Mouse (Mus musculus) heart, embryonic 15.5 days (tissue): ENCODE results near the gene Rubcnl. TPM values are rescaled to one million over a fixed set of nuclear protein-coding genes. Genes with fewer than 3 reads are reported as not detected.

ENCODE experiments used
- ATAC-seq: fragments of 200-750 bp; cut with Nextera tagmentation; replicated peaks from 2 replicates; pipeline ENCODE4 v1.8.0; 2017; ENCODE audit warnings: low read depth, moderate TSS enrichment; ENCODE audit not compliant: insufficient number of reproducible peaks, insufficient read depth, low FRiP score
- H3K27ac ChIP-seq: fragments of 300-500 bp; sonication (generic); 2 replicates; pipeline ENCODE4 v1.5.1; 2015; ENCODE audit warnings: mild to moderate bottlenecking, inconsistent platforms
- H3K27me3 ChIP-seq: fragments of 300-500 bp; sonication (generic); 2 replicates; pipeline ENCODE4 v1.6.1; 2015; ENCODE audit warnings: inconsistent platforms
- H3K36me3 ChIP-seq: fragments of 300-500 bp; sonication (generic); 2 replicates; pipeline ENCODE4 v1.6.1; 2015; ENCODE audit warnings: mild to moderate bottlenecking, inconsistent platforms
- H3K4me1 ChIP-seq: fragments of 300-500 bp; sonication (generic); replicated peaks from 2 replicates; pipeline ENCODE4 v1.6.1; 2015; ENCODE audit warnings: inconsistent platforms
- H3K4me2 ChIP-seq: fragments of 300-500 bp; sonication (generic); 2 replicates; pipeline ENCODE4 v1.6.1; 2015; ENCODE audit warnings: inconsistent platforms, mild to moderate bottlenecking, moderate library complexity
- H3K4me3 ChIP-seq: fragments of 300-500 bp; sonication (generic); 2 replicates; pipeline ENCODE4 v1.5.1; 2015; ENCODE audit warnings: mild to moderate bottlenecking, inconsistent platforms
- H3K9ac ChIP-seq: fragments of 300-500 bp; sonication (generic); 2 replicates; pipeline ENCODE4 v1.6.1; 2015; ENCODE audit warnings: mild to moderate bottlenecking, inconsistent platforms
- H3K9me3 ChIP-seq: fragments of 300-500 bp; sonication (generic); replicated peaks from 2 replicates; pipeline ENCODE4 v1.6.1; 2016; ENCODE audit warnings: inconsistent platforms
- WGBS: fragments of 180-500 bp; shearing (Covaris S2); methylation state at CpG from one replicate; pipeline ENCODE4 v1.1.7; 2015; ENCODE audit warnings: mixed read lengths; 5-methylcytosine and 5-hydroxymethylcytosine counted together
- polyA plus RNA-seq: library from polyadenylated mRNA; unstranded; fragments of >200 nt; fragmentation: Nextera tagmentation; extraction: Ambion mirVana; gene quantifications from 2 replicates; pipeline ENCODE4 v1.2.1, GENCODE M21; 2015

Gene Rubcnl
- polyA plus RNA-seq = 1.8 TPM in 2 replicates

- no peaks in the 10 kb centered on the region for H3K27me3 ChIP-seq
- H3K36me3 ChIP-seq = no peaks in the 10 kb centered on the region
- peak within 1 kb of the TSS; percentile 81 for H3K4me3 ChIP-seq
- H3K9ac ChIP-seq = peak within 1 kb of the TSS; percentile 74
- 1% methylated on average over 49 of the region's 49 CpGs for WGBS
- peaks cover 42% of the 10 kb centered on the region for H3K4me1 ChIP-seq
- H3K27ac ChIP-seq = peak within 1 kb of the TSS; percentile 49; the same call in 1 of the 2 replicates
- peak within 1 kb of the TSS; percentile 93 for H3K4me2 ChIP-seq
- no peaks in the 10 kb centered on the region for H3K9me3 ChIP-seq
- peak; percentile 67 for ATAC-seq
Measured at GRCm38 (mm10) chr14:75015856-75016714, at the start of gene Rubcnl. Gene Rubcnl (plus strand): TSS chr14:75016027.

GRCm38 (mm10) chr14:74972216-74972615, 43.6 kb upstream of the Rubcnl start:
- no peak for ATAC-seq
- Histone ChIP-seq H3K9me3 (no peaks in the 10 kb centered on the region), H3K27me3 (peaks cover 3% of the 10 kb centered on the region; the same call in 1 of the 2 replicates), H3K4me1 (peaks cover 23% of the 10 kb centered on the region), H3K36me3 (no peaks in the 10 kb centered on the region), H3K4me2 (no peak overlapping the region), H3K9ac (no peak overlapping the region), H3K27ac (no peak overlapping the region), H3K4me3 (no peak overlapping the region)
- WGBS = 32% methylated on average over 3 of the region's 3 CpGs

GRCm38 (mm10) chr14:74972687-74973086, 43.1 kb upstream of the Rubcnl start:
- Histone ChIP-seq H3K27ac (no peak overlapping the region), H3K27me3 (peaks cover 3% of the 10 kb centered on the region; the same call in 1 of the 2 replicates), H3K4me3 (no peak overlapping the region), H3K9me3 (no peaks in the 10 kb centered on the region), H3K9ac (no peak overlapping the region), H3K4me1 (peaks cover 23% of the 10 kb centered on the region), H3K4me2 (no peak overlapping the region), H3K36me3 (no peaks in the 10 kb centered on the region)
- no peak for ATAC-seq
- 65% methylated on average over 5 of the region's 5 CpGs for WGBS

GRCm38 (mm10) chr14:74974136-74974651, 41.6 kb upstream of the Rubcnl start:
- WGBS = 41% methylated on average over 10 of the region's 10 CpGs
- peak overlapping the region; percentile 38 for H3K27ac ChIP-seq
- peak; percentile 64; the same call in 1 of the 2 replicates for ATAC-seq
- no peak overlapping the region for H3K4me2 ChIP-seq
- peaks cover 6% of the 10 kb centered on the region for H3K27me3 ChIP-seq
- no peak overlapping the region for H3K4me3 ChIP-seq
- no peaks in the 10 kb centered on the region for H3K9me3 ChIP-seq
- peaks cover 23% of the 10 kb centered on the region for H3K4me1 ChIP-seq
- H3K36me3 ChIP-seq = no peaks in the 10 kb centered on the region
- no peak overlapping the region for H3K9ac ChIP-seq

- no peaks in the 10 kb centered on the region for H3K36me3 ChIP-seq
- H3K9ac ChIP-seq = no peak overlapping the region
- H3K4me3 ChIP-seq = no peak overlapping the region
- no peaks in the 10 kb centered on the region for H3K9me3 ChIP-seq
- H3K4me2 ChIP-seq = no peak overlapping the region
- H3K27me3 ChIP-seq = peaks cover 6% of the 10 kb centered on the region
- H3K4me1 ChIP-seq = peaks cover 23% of the 10 kb centered on the region
- WGBS = 73% methylated on average over 6 of the region's 6 CpGs
- H3K27ac ChIP-seq = no peak overlapping the region
- ATAC-seq = no peak
Measured at GRCm38 (mm10) chr14:74976972-74977371, 38.9 kb upstream of the Rubcnl start.

- no peak overlapping the region for H3K27ac ChIP-seq
- H3K36me3 ChIP-seq = no peaks in the 10 kb centered on the region
- peaks cover 6% of the 10 kb centered on the region for H3K27me3 ChIP-seq
- no peak overlapping the region for H3K4me2 ChIP-seq
- H3K9me3 ChIP-seq = no peaks in the 10 kb centered on the region
- ATAC-seq = no peak
- H3K9ac ChIP-seq = no peak overlapping the region
- no peak overlapping the region for H3K4me3 ChIP-seq
- 0 out of 2 replicates have a peak, but pooled peaks cover 6% of the 10 kb centered on the region for H3K4me1 ChIP-seq
- WGBS = 69% methylated on average over 3 of the region's 3 CpGs
Measured at GRCm38 (mm10) chr14:74981016-74981415, 34.8 kb upstream of the Rubcnl start.

- 73% methylated on average over 5 of the region's 5 CpGs for WGBS
- H3K4me3 ChIP-seq = no peak overlapping the region
- H3K27ac ChIP-seq = no peak overlapping the region
- no peak overlapping the region for H3K4me2 ChIP-seq
- no peak for ATAC-seq
- H3K4me1 ChIP-seq = no peaks in the 10 kb centered on the region
- H3K9me3 ChIP-seq = no peaks in the 10 kb centered on the region
- H3K27me3 ChIP-seq = peaks cover 4% of the 10 kb centered on the region; the same call in 1 of the 2 replicates
- no peak overlapping the region for H3K9ac ChIP-seq
- H3K36me3 ChIP-seq = no peaks in the 10 kb centered on the region
Measured at GRCm38 (mm10) chr14:74983079-74983478, 32.7 kb upstream of the Rubcnl start.

GRCm38 (mm10) chr14:74984817-74985391, 30.9 kb upstream of the Rubcnl start:
- WGBS = 67% methylated on average over 7 of the region's 7 CpGs
- H3K27me3 ChIP-seq = no peaks in the 10 kb centered on the region
- no peaks in the 10 kb centered on the region for H3K9me3 ChIP-seq

GRCm38 (mm10) chr14:74985658-74986057, 30.2 kb upstream of the Rubcnl start:
- Histone ChIP-seq H3K9ac (no peak overlapping the region), H3K4me2 (no peak overlapping the region), H3K4me3 (no peak overlapping the region), H3K27me3 (no peaks in the 10 kb centered on the region), H3K27ac (no peak overlapping the region), H3K9me3 (no peaks in the 10 kb centered on the region), H3K4me1 (no peaks in the 10 kb centered on the region), H3K36me3 (no peaks in the 10 kb centered on the region)
- ATAC-seq = no peak
- WGBS = 63% methylated on average over 4 of the region's 4 CpGs

More at GRCm38 (mm10) chr14:74984817-74985391, 30.9 kb upstream of the Rubcnl start:
- no peak overlapping the region for H3K9ac ChIP-seq
- no peak overlapping the region for H3K4me3 ChIP-seq
- H3K4me1 ChIP-seq = no peaks in the 10 kb centered on the region
- no peak overlapping the region for H3K27ac ChIP-seq
- H3K4me2 ChIP-seq = no peak overlapping the region
- H3K36me3 ChIP-seq = no peaks in the 10 kb centered on the region
- no peak for ATAC-seq

- Histone ChIP-seq H3K4me2 (no peak overlapping the region), H3K27ac (no peak overlapping the region), H3K9me3 (no peaks in the 10 kb centered on the region), H3K9ac (no peak overlapping the region), H3K27me3 (no peaks in the 10 kb centered on the region), H3K4me3 (no peak overlapping the region), H3K4me1 (no peaks in the 10 kb centered on the region), H3K36me3 (no peaks in the 10 kb centered on the region)
- WGBS = 78% methylated on average over 3 of the region's 3 CpGs
- ATAC-seq = no peak
Measured at GRCm38 (mm10) chr14:74986527-74986926, 29.3 kb upstream of the Rubcnl start.

- 42% methylated on average over 4 of the region's 4 CpGs for whole genome bisulfite sequencing
- Histone ChIP-seq H3K4me2 (no peak overlapping the region), H3K27me3 (no peaks in the 10 kb centered on the region), H3K9ac (no peak overlapping the region), H3K4me3 (no peak overlapping the region), H3K36me3 (no peaks in the 10 kb centered on the region), H3K27ac (no peak overlapping the region), H3K9me3 (no peaks in the 10 kb centered on the region), H3K4me1 (no peaks in the 10 kb centered on the region)
- no peak for ATAC-seq
Measured at GRCm38 (mm10) chr14:74989322-74989721, 26.5 kb upstream of the Rubcnl start.
